Mouse (Mus musculus): ENCODE results near the gene Shf. TPM values are rescaled to one million over a fixed set of nuclear protein-coding genes. Genes with fewer than 3 reads are reported as not detected.

Shf gene
- polyA plus RNA-seq, 1 experiment from 2014 or later: 1.2 TPM

DNA sequence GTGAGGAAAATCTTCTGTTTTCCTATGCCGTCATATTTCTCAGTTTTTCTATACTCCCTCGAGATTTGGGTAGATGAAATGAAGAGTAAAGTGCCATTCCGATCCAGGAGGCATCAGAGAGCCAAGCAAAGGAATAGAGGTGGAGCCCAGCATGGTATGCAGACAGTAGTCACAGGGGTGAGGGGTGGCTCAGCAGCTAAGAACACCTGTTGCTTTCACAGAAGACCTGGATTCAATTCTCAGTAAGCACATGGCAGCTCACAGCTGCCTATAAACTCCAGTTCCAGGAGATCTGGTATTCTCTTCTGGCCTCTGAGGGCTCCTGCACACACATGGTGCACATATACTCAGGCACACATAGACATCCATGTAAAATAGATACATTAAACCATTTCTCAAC lies 3.1 kb upstream of the Shf start:
- ATAC-seq (no peak), DNase-seq (no peak)
- WGBS (ENCODE audit: insufficient replicate concordance): 71% methylated on average over 3 of the region's 3 CpGs
- no peak overlapping the region for H3K9ac ChIP-seq (replicated peaks)
- TF ChIP-seq EP300 (IDR thresholded peaks at IDR 0.05; ENCODE audit: low read depth) (no peak), CTCF (IDR thresholded peaks at IDR 0.05; ENCODE audit: low read depth) (no peak)
- H3K4me3 ChIP-seq (ENCODE audit: low read depth, low read length): no peak overlapping the region
- H3K27me3 ChIP-seq (ENCODE audit: insufficient read depth, low read length): no peaks in the 10 kb centered on the region
- H3K9me3 ChIP-seq (ENCODE audit: low read length): no peaks in the 10 kb centered on the region
- no peaks in the 10 kb centered on the region for H3K36me3 ChIP-seq (replicated peaks; ENCODE audit: insufficient read depth, low read length)
- peaks cover 21% of the 10 kb centered on the region for H3K4me1 ChIP-seq (ENCODE audit: insufficient read depth)
- H3K4me2 ChIP-seq (ENCODE audit: low read depth, low read length): no peak overlapping the region
- H3K27ac ChIP-seq (ENCODE audit: low read depth): no peak overlapping the region

DNA sequence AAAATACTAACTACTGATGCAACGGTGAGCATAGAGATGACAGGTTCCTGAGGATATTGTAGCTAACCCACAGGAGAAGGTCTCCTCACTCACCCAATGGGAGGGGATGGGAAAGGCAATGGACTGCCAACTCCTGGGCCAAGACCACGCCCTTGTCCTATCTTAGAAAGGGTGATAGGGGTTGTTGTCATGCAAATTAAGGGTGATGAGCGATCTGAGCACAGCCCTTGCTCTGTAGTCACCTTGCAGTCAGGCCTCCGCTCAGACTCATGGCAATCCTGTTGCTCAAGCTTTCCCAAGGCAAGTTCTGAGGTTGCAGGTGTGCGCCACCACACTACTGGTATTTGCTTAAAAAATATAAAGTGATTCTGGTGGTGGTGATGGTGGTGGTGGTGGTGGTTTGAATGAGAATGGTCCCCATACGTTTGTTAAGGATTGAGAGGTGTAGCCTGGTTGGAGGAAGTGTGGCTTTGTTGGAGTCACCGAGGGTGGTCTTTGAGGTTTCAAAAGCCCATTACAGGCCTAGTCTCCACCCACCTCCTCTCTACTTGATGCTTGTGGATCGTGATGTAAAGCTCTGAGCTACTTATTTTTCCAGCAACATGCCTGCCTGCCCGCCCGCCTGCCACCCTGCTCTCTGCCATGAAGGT lies 1.3 kb upstream of the Shf start:
- Histone ChIP-seq H3K4me3 (ENCODE audit: low read depth, low read length) (no peak overlapping the region), H3K27ac (ENCODE audit: low read depth) (no peak overlapping the region), H3K36me3 (replicated peaks; ENCODE audit: insufficient read depth, low read length) (no peaks in the 10 kb centered on the region), H3K27me3 (ENCODE audit: insufficient read depth, low read length) (no peaks in the 10 kb centered on the region), H3K9me3 (ENCODE audit: low read length) (no peaks in the 10 kb centered on the region), H3K4me2 (ENCODE audit: low read depth, low read length) (no peak overlapping the region), H3K4me1 (ENCODE audit: insufficient read depth) (peaks cover 25% of the 10 kb centered on the region), H3K9ac (replicated peaks) (no peak overlapping the region)
- no peak for ATAC-seq
- WGBS (ENCODE audit: insufficient replicate concordance): 54% methylated on average over 10 of the region's 10 CpGs
- TF ChIP-seq EP300 (IDR thresholded peaks at IDR 0.05; ENCODE audit: low read depth) (no peak), CTCF (IDR thresholded peaks at IDR 0.05; ENCODE audit: low read depth) (no peak)
- no peak for DNase-seq

GRCm38 (mm10) chr2:122368081-122368971 lies 636 bp downstream of the Shf start:
- Histone ChIP-seq H3K4me1 (ENCODE audit: insufficient read depth) (peaks cover 29% of the 10 kb centered on the region), H3K36me3 (replicated peaks; ENCODE audit: insufficient read depth, low read length) (peaks cover 5% of the 10 kb centered on the region; the same call in 1 of the 2 replicates), H3K27ac (ENCODE audit: low read depth) (peak overlapping the region; percentile 60), H3K27me3 (ENCODE audit: insufficient read depth, low read length) (no peaks in the 10 kb centered on the region), H3K4me2 (ENCODE audit: low read depth, low read length) (peak overlapping the region; percentile 99), H3K9ac (replicated peaks) (peak overlapping the region; percentile 80), H3K4me3 (ENCODE audit: low read depth, low read length) (peak overlapping the region; percentile 80), H3K9me3 (ENCODE audit: low read length) (no peaks in the 10 kb centered on the region)
- DNase-seq (no peak), ATAC-seq (peak; percentile 50)
- TF ChIP-seq EP300 (IDR thresholded peaks at IDR 0.05; ENCODE audit: low read depth) (no peak), CTCF (IDR thresholded peaks at IDR 0.05; ENCODE audit: low read depth) (no peak; the same call in 1 of the 2 replicates)
- WGBS (ENCODE audit: insufficient replicate concordance): 3% methylated on average over 29 of the region's 55 CpGs

DNA sequence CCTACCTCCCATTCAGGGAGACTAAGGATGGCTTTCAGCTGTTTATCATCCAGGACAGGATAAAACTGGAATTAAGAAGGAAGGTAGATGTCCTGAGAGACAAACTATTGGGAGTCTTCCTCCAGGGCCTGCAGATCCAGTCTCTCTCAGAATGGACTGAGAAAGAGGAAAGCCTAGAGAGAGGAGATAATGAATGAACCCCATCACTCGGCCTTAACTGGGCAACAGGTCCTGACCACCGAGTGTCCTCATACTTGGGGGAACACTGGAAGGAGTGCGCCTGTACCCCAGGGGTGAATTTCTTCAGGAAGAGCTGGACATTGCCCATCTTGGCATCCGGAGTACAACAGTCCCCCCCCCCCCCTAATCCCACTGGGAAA lies 1.3 kb downstream of the Shf start:
- Histone ChIP-seq H3K4me1 (ENCODE audit: insufficient read depth) (peaks cover 29% of the 10 kb centered on the region), H3K4me2 (ENCODE audit: low read depth, low read length) (peak overlapping the region; percentile 99), H3K9ac (replicated peaks) (peak overlapping the region; percentile 80), H3K27me3 (ENCODE audit: insufficient read depth, low read length) (no peaks in the 10 kb centered on the region), H3K4me3 (ENCODE audit: low read depth, low read length) (peak overlapping the region; percentile 80), H3K36me3 (replicated peaks; ENCODE audit: insufficient read depth, low read length) (peaks cover 5% of the 10 kb centered on the region; the same call in 1 of the 2 replicates), H3K27ac (ENCODE audit: low read depth) (no peak overlapping the region), H3K9me3 (ENCODE audit: low read length) (no peaks in the 10 kb centered on the region)
- ATAC-seq (no peak), DNase-seq (no peak)
- WGBS (ENCODE audit: insufficient replicate concordance): 33% methylated on average over 4 of the region's 4 CpGs
- TF ChIP-seq CTCF (IDR thresholded peaks at IDR 0.05; ENCODE audit: low read depth): no peak
- TF ChIP-seq EP300 (IDR thresholded peaks at IDR 0.05; ENCODE audit: low read depth): no peak

- Histone ChIP-seq H3K4me2 (ENCODE audit: low read depth, low read length) (peak overlapping the region; percentile 99; the same call in 1 of the 2 replicates), H3K27me3 (ENCODE audit: insufficient read depth, low read length) (no peaks in the 10 kb centered on the region), H3K4me3 (ENCODE audit: low read depth, low read length) (no peak overlapping the region), H3K36me3 (replicated peaks; ENCODE audit: insufficient read depth, low read length) (peaks cover 5% of the 10 kb centered on the region; the same call in 1 of the 2 replicates), H3K9me3 (ENCODE audit: low read length) (no peaks in the 10 kb centered on the region), H3K9ac (replicated peaks) (no peak overlapping the region), H3K27ac (ENCODE audit: low read depth) (no peak overlapping the region), H3K4me1 (ENCODE audit: insufficient read depth) (peaks cover 29% of the 10 kb centered on the region)
- ATAC-seq (no peak), DNase-seq (no peak)
- WGBS (ENCODE audit: insufficient replicate concordance): 56% methylated on average over 4 of the region's 4 CpGs
- TF ChIP-seq CTCF (IDR thresholded peaks at IDR 0.05; ENCODE audit: low read depth) (no peak), EP300 (IDR thresholded peaks at IDR 0.05; ENCODE audit: low read depth) (no peak)
Observed at GRCm38 (mm10) chr2:122367181-122367580, 1.8 kb downstream of the Shf start.

GRCm38 (mm10) chr2:122366706-122367105 lies 2.3 kb downstream of the Shf start:
- ATAC-seq: no peak
- H3K27ac ChIP-seq (ENCODE audit: low read depth): no peak overlapping the region
- no peak overlapping the region for H3K4me2 ChIP-seq (ENCODE audit: low read depth, low read length)
- H3K36me3 ChIP-seq (replicated peaks; ENCODE audit: insufficient read depth, low read length): peaks cover 5% of the 10 kb centered on the region; the same call in 1 of the 2 replicates
- H3K4me1 ChIP-seq (ENCODE audit: insufficient read depth): peaks cover 29% of the 10 kb centered on the region
- H3K9ac ChIP-seq (replicated peaks): no peak overlapping the region
- WGBS (ENCODE audit: insufficient replicate concordance): 73% methylated on average over 5 of the region's 5 CpGs
- no peaks in the 10 kb centered on the region for H3K27me3 ChIP-seq (ENCODE audit: insufficient read depth, low read length)
- no peaks in the 10 kb centered on the region for H3K9me3 ChIP-seq (ENCODE audit: low read length)
- TF ChIP-seq EP300 (IDR thresholded peaks at IDR 0.05; ENCODE audit: low read depth) (no peak), CTCF (IDR thresholded peaks at IDR 0.05; ENCODE audit: low read depth) (no peak)
- H3K4me3 ChIP-seq (ENCODE audit: low read depth, low read length): no peak overlapping the region
- DNase-seq: no peak
